Mouse (Mus musculus) embryonic facial prominence, embryonic 11.5 days (tissue): ENCODE results near the gene Fam83f. TPM values are rescaled to one million over a fixed set of nuclear protein-coding genes. Genes with fewer than 3 reads are reported as not detected.
"Not testable (repeated sequence)": the region's sequence is repeated elsewhere in the genome, so short reads cannot be mapped to it uniquely, and the experiment has no call there.

Source experiments
- ATAC-seq: fragments of 200-750 bp; cut with Nextera tagmentation; replicated peaks from 2 replicates; pipeline ENCODE4 v1.8.0; 2017; ENCODE audit warnings: low read depth; ENCODE audit not compliant: insufficient number of reproducible peaks, low FRiP score, low TSS enrichment
- DNase-seq: peaks from one replicate; pipeline ENCODE4 v3.0.0-alpha.2; 2015; ENCODE audit warnings: low spot score
- H3K27ac ChIP-seq: fragments of 300-500 bp; sonication (generic); replicated peaks from 2 replicates; pipeline ENCODE4 v1.5.1; 2014; ENCODE audit warnings: mild to moderate bottlenecking, low read depth, low read length, control low read depth
- H3K27me3 ChIP-seq: fragments of 300-500 bp; sonication (generic); 2 replicates; pipeline ENCODE4 v1.6.1; 2014; ENCODE audit warnings: mild to moderate bottlenecking, low read length, moderate library complexity, mixed read lengths; ENCODE audit not compliant: control insufficient read depth, insufficient read depth
- H3K36me3 ChIP-seq: fragments of 300-500 bp; sonication (generic); replicated peaks from 2 replicates; pipeline ENCODE4 v1.6.1; 2014; ENCODE audit warnings: low read depth, mild to moderate bottlenecking, low read length, moderate library complexity, mixed read lengths; ENCODE audit not compliant: control insufficient read depth, insufficient read depth
- H3K4me1 ChIP-seq: fragments of 300-500 bp; sonication (generic); 2 replicates; pipeline ENCODE4 v1.6.1; 2014; ENCODE audit warnings: low read length, mixed read lengths; ENCODE audit not compliant: control insufficient read depth, insufficient read depth
- H3K4me2 ChIP-seq: fragments of 300-500 bp; sonication (generic); 2 replicates; pipeline ENCODE4 v1.6.1; 2014; ENCODE audit warnings: low read depth, mild to moderate bottlenecking, control low read depth, low read length, moderate library complexity
- H3K4me3 ChIP-seq: fragments of 300-500 bp; sonication (generic); 2 replicates; pipeline ENCODE4 v1.5.1; 2014; ENCODE audit warnings: low read depth, low read length, control low read depth
- H3K9ac ChIP-seq: fragments of 300-500 bp; sonication (generic); replicated peaks from 2 replicates; pipeline ENCODE4 v1.6.1; 2014; ENCODE audit warnings: mild to moderate bottlenecking, control low read depth, low read length
- H3K9me3 ChIP-seq: fragments of 300-500 bp; sonication (generic); replicated peaks from 2 replicates; pipeline ENCODE4 v1.6.1; 2016; ENCODE audit warnings: mild to moderate bottlenecking, low read length, inconsistent platforms, mixed read lengths; ENCODE audit not compliant: control insufficient read depth
- WGBS: fragments of 180-500 bp; shearing (Covaris S2); extraction: QIAGEN DNeasy Blood & Tissue Kit; methylation state at CpG from one replicate; pipeline ENCODE4 v1.1.7; 2014; 5-methylcytosine and 5-hydroxymethylcytosine counted together
- polyA plus RNA-seq: library from polyadenylated mRNA; unstranded; fragments of >200 nt; fragmentation: Nextera tagmentation; extraction: Ambion mirVana; gene quantifications from 2 replicates; pipeline ENCODE4 v1.2.1, GENCODE M21; 2014

Gene Fam83f
- polyA plus RNA-seq, 1 experiment from 2014 or later, result 1.3 TPM

GRCm38 (mm10) chr15:80731043-80731442 is 59.4 kb downstream of the Fam83f start:
- H3K27me3 ChIP-seq, result no peaks in the 10 kb centered on the region
- no peaks in the 10 kb centered on the region for H3K9me3 ChIP-seq
- H3K4me3 ChIP-seq, result no peak overlapping the region
- no peak overlapping the region for H3K9ac ChIP-seq
- H3K4me1 ChIP-seq, result no peaks in the 10 kb centered on the region
- WGBS, result 92% methylated on average over 1 of the region's 1 CpGs
- H3K4me2 ChIP-seq, result no peak overlapping the region
- DNase-seq (no peak), ATAC-seq (no peak)
- H3K36me3 ChIP-seq, result no peaks in the 10 kb centered on the region
- no peak overlapping the region for H3K27ac ChIP-seq

DNA sequence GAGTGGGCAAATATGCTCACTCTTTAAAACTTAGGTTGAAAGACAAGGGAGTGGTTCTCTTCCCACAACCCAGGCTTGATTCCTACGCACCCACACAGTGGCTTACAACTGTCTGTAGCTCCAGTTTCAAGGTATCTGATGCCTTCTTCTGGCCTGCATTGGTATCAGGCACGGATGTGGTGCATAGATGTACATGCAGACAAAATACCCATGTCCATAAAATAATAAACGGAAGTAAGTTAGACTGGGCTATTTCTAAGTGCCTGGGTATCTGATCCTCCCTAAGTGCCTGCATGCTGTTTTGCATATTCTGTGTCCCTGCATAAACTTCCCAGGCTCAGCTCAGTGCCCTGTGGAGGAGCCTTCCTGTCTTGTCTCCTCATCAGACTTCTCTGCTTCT is 59.9 kb downstream of the Fam83f start:
- H3K27me3 ChIP-seq, result no peaks in the 10 kb centered on the region
- no peaks in the 10 kb centered on the region for H3K4me1 ChIP-seq
- H3K4me3 ChIP-seq, result no peak overlapping the region
- no peak for DNase-seq
- no peak overlapping the region for H3K4me2 ChIP-seq
- no peaks in the 10 kb centered on the region for H3K36me3 ChIP-seq
- no peak for ATAC-seq
- H3K27ac ChIP-seq, result no peak overlapping the region
- no peak overlapping the region for H3K9ac ChIP-seq
- 80% methylated on average over 3 of the region's 3 CpGs for WGBS
- H3K9me3 ChIP-seq, result no peaks in the 10 kb centered on the region

GRCm38 (mm10) chr15:80732266-80733030 is 60.8 kb downstream of the Fam83f start:
- Histone ChIP-seq H3K27me3 (no peaks in the 10 kb centered on the region), H3K27ac (no peak overlapping the region), H3K4me2 (no peak overlapping the region), H3K9me3 (no peaks in the 10 kb centered on the region), H3K9ac (no peak overlapping the region), H3K36me3 (no peaks in the 10 kb centered on the region), H3K4me1 (no peaks in the 10 kb centered on the region), H3K4me3 (no peak overlapping the region)
- no peak for DNase-seq
- ATAC-seq, result no peak
- 66% methylated on average over 4 of the region's 4 CpGs for WGBS

DNA sequence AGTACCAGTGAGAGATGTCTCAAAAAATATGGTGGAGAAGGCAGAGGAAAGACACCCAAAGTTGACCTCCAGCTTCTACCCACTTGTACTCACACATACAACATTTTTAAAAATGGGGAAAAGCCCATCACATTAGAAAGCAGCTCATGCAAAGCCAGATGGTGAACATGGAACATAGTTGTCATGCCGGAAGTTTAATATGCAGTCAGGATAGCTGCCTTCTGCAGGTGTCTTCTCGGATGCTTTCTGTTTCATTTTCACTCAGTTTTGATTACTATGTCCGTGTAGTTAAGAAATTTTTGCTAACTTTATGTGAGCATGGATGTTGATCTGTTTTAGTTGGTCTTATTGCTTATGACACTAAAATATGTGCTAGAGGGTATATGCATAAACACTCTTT is 63.7 kb downstream of the Fam83f start:
- DNase-seq, result no peak
- Histone ChIP-seq H3K36me3 (no peaks in the 10 kb centered on the region), H3K9me3 (no peaks in the 10 kb centered on the region), H3K27me3 (no peaks in the 10 kb centered on the region), H3K9ac (no peak overlapping the region), H3K27ac (no peak overlapping the region), H3K4me3 (no peak overlapping the region), H3K4me1 (no peaks in the 10 kb centered on the region), H3K4me2 (no peak overlapping the region)
- 84% methylated on average over 3 of the region's 3 CpGs for WGBS
- ATAC-seq, result no peak

- H3K9me3 ChIP-seq, H3K36me3 ChIP-seq, H3K27me3 ChIP-seq, H3K9ac ChIP-seq, H3K27ac ChIP-seq, ATAC-seq, H3K4me3 ChIP-seq, H3K4me2 ChIP-seq, DNase-seq, H3K4me1 ChIP-seq: not testable (repeated sequence)
- 93% methylated on average over 3 of the region's 4 CpGs for WGBS
Measured at GRCm38 (mm10) chr15:80735708-80736107, 64.1 kb downstream of the Fam83f start.

GRCm38 (mm10) chr15:80736553-80736952 is 64.9 kb downstream of the Fam83f start:
- no peak overlapping the region for H3K9ac ChIP-seq
- no peak for DNase-seq
- no peak overlapping the region for H3K27ac ChIP-seq
- WGBS, result 37% methylated on average over 1 of the region's 1 CpGs
- H3K27me3 ChIP-seq, result no peaks in the 10 kb centered on the region
- H3K4me3 ChIP-seq, result no peak overlapping the region
- H3K36me3 ChIP-seq, result no peaks in the 10 kb centered on the region
- H3K4me1 ChIP-seq, result no peaks in the 10 kb centered on the region
- H3K9me3 ChIP-seq, result no peaks in the 10 kb centered on the region
- no peak for ATAC-seq
- H3K4me2 ChIP-seq, result no peak overlapping the region

DNA sequence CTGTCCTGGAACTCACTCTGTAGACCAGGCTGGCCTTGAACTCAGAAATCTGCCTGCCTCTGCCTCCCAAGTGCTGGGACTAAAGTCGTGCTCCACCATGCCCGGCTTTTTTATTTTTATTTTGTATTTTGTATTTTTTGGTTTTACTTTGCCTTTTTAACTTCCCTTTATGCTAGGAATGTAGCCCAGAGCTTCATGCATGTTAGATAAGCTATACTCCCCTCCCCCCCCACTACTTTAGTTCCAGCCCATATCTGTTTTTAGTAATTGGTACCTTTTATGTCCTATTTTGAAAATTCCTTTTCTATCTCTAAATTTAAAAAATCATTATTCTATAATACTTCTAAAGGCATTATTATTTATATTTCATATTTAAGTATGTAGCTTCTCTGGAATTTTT is 66.6 kb downstream of the Fam83f start:
- Histone ChIP-seq H3K27ac (no peak overlapping the region), H3K9me3 (no peaks in the 10 kb centered on the region), H3K4me1 (no peaks in the 10 kb centered on the region), H3K9ac (no peak overlapping the region), H3K4me2 (no peak overlapping the region), H3K36me3 (no peaks in the 10 kb centered on the region), H3K27me3 (no peaks in the 10 kb centered on the region), H3K4me3 (no peak overlapping the region)
- 88% methylated on average over 2 of the region's 2 CpGs for WGBS
- DNase-seq (no peak), ATAC-seq (no peak)

DNA sequence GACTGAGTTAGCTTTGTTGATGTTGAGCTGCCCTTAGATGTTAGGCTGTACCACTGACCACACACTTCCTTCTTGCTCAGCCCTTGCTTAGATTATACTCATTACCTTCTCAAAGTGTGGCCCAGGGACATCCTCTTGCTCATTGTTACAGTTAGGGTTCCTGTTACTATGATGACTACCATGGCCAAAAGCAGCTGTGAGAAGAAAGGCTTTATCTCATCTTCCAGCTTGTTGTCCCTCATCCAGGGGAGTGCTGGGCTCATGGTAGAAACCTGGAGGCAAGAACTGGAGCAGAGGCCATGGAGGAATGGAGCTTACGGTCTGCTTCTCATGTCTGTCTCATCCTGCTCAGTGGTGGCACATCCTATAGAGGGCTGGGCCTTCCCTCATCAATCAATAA is 68.3 kb downstream of the Fam83f start:
- H3K9ac ChIP-seq, result no peak overlapping the region
- H3K4me2 ChIP-seq, result no peak overlapping the region
- no peak overlapping the region for H3K4me3 ChIP-seq
- H3K27ac ChIP-seq, result no peak overlapping the region
- H3K27me3 ChIP-seq, result no peaks in the 10 kb centered on the region
- 90% methylated on average over 1 of the region's 1 CpGs for WGBS
- ATAC-seq, result no peak
- H3K9me3 ChIP-seq, result no peaks in the 10 kb centered on the region
- no peak for DNase-seq
- no peaks in the 10 kb centered on the region for H3K36me3 ChIP-seq
- no peaks in the 10 kb centered on the region for H3K4me1 ChIP-seq
